Mouse (Mus musculus): ENCODE results near the gene Fam98c.
"Not testable (repeated sequence)": the region's sequence is repeated elsewhere in the genome, so short reads cannot be mapped to it uniquely, and the experiment has no call there.

Gene Fam98c

DNA sequence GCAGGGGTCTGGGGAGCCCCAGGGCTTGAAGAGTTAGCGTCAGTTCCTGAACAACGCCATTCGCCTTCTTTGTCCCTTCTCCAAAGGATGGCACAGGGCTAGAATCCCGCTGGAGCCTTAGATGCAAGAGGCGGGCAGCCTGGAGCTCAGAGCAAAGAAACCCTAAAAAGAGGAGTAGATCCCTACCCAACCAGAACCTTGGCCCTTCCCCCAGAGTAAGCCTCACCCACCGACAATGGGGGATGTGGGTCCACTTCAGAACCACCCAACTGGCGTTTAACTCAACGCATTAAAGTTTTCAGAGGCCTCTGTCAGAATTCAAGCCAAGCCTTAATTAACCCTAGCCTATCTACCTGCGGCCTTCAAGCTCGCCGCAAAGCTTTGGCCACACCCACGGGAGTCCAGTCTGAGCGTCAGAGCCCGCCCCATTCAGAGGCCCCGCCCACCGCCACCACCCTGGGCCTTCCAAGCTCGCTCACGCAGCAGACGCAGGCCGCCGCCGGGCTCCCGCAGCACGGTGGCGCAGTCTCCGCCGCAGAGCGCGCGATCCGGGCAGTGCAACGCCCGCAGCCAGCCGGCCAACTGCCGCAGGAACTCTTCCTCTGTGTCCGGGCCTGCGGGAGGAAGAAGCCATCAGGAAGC lies 717 bp downstream of the Fam98c start:
- DNase-seq: peak; percentile 93

DNA sequence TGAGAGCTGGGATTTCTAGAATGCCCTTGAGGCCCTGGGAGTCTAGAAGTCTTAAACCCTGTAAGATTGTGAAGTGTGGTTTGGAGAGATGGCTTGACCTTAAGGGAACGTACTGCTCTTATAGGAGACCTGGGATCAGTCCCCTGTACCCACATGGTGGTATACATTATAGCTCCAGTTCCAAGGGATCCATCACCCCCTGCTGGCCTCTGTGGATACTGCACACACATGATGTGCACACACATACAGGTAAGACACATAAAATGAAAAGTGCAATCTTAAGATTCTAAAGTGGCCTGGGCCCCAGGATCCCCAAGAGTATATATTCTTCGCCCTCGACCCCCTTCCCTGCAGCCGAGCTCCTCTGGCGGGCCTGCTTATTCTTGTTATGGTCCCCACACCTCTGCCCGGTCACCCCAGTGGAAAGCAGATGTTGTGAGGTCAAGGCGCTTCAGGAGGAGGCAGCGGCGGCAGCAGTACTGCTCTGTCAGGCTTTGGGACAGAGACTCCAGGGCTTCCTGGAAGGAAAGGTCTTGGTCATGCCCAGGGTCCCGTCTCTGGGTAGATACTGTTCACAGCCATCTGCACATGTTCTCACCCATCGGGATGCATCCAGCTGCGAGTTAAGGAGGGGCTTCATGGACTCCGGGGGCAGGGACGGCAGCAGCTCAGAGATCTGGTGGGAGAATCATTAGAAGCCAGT lies 1.9 kb downstream of the Fam98c start:
- DNase-seq: peak; percentile 49

GRCm38 (mm10) chr7:29151486-29151885 lies 4.5 kb downstream of the Fam98c start:
- no peak for DNase-seq

- DNase-seq: no peak
These were observed 7.3 kb downstream of the Fam98c start for GRCm38 (mm10) chr7:29148771-29149170.

GRCm38 (mm10) chr7:29146625-29147367 lies 9.2 kb downstream of the Fam98c start:
- no peak for DNase-seq

DNA sequence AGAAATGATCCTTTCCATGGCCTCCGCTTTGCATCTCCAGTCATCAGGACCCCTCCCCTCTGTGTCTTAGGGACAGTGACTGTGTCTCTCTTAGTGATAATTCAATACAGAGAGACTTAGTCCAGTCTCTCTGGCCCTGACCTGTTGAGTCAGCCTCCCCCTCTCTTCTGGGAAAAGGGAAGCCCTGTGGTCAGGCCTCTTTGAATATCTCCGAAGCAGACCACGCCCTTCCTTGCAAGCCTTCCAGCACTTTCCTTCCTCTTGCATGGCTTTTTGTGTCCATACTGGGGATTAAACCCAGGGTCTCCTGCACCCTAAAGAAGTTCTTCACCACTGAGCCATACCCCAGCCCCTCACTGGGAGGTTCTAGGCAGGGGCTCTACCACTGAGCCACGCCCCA lies 12.0 kb downstream of the Fam98c start:
- no peak for DNase-seq

GRCm38 (mm10) chr7:29141416-29141815 lies 14.6 kb downstream of the Fam98c start:
- DNase-seq: no peak

DNA sequence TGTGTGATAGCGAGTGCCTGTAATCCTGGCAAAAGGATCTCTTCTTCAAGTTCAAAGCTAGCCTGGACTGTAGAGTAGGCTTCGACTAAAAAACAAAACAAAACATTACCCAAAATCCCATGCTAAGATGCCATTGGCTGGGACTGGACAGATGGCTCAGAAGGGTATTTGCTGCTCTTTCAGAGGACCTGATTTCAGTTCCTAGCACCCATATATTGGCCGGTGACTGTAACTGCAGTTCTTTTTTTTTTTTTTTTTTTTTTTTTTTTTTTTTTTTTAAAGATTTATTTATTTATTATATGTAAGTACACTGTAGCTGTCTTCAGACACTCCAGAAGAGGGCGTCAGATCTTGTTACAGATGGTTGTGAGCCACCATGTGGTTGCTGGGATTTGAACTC lies 16.8 kb downstream of the Fam98c start:
- DNase-seq: not testable (repeated sequence)

DNA sequence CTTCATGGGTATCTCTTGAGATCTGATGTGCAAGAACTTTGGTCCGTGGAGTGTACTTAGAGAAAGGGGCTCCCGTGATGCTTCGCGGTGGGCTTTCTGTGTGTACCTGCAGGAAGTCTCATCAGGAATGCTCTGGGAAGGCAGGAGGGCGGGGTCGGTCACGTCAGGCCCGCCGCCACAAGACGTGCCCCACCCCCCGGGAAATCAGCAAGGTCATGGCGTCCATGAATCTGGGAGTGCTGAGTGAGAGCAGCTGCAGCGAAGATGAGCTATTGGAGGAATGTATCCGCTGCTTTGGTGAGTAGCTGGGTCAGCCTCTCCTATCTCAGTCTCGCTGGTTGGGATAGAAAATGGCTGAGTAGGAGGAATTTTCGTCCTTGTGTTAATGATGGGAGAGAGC lies 18.6 kb downstream of the Fam98c start:
- no peak for DNase-seq

DNA sequence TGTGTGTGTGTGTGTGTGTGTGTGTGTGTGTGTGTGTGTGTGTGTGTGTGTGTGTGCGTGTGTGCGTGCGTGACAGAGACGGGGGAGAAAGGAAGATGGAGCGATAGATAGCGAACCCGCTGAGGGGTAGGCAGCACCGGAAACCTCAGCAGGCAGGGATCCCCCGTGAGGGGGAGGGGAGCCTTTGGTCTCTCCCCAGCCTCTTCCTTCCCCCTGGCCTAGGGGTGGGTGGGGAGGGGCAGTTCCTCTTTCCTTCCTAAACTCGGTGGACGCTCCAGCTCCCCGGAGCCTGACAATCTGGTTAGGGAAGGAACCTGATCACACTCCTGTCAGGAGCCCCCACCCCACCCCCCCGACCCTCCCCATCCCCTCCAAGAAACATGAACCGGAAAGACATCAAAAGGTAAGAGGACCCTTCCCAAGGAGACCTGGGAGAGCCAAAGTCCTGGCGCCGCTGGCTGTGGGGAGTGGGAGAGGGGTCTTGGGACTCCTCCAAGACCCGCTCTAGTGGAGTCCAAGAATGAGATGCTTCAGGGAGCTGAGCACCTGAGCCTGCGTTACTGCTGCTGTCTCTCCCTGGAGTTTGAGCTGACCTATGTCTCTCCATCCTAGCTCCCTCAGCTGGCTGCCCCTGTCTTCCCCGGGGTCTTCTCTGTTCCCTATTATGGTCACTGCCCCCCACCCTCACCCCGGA lies 21.2 kb downstream of the Fam98c start, which contains the start of gene Rasgrp4:
Gene Rasgrp4 (plus strand): TSS at position 159 of the 694 bp plus-strand sequence.
- DNase-seq: no peak

- no peak for DNase-seq
These were observed 21.8 kb downstream of the Fam98c start for GRCm38 (mm10) chr7:29134230-29134629.

- DNase-seq: no peak
These were observed 27.3 kb downstream of the Fam98c start for GRCm38 (mm10) chr7:29128725-29129124.

- DNase-seq: peak; percentile 19
These were observed 29.7 kb downstream of the Fam98c start for GRCm38 (mm10) chr7:29126173-29126915.

DNA sequence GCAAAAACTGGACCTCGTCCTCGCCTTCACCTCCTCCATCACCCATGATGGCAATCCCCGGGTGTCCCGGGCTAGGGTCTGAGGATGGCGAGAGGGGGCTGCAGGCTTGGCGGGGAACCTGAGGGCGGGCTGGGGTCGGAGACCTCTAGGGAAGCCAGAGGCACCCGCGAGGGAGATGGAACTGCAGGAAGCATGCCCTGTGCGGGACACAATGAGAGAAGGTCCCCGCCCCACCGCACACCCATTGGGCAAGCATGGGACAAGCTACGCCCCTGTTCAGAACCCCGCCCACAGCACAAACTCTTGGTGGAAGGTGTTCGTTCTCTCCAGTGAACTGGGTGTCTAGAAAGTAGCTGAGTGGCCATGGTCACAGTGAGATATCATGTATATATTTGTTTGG lies 31.1 kb downstream of the Fam98c start, which contains the start of gene Ryr1:
Gene Ryr1 (minus strand): TSS at position 210 of the 400 bp plus-strand sequence.
- no peak for DNase-seq

DNA sequence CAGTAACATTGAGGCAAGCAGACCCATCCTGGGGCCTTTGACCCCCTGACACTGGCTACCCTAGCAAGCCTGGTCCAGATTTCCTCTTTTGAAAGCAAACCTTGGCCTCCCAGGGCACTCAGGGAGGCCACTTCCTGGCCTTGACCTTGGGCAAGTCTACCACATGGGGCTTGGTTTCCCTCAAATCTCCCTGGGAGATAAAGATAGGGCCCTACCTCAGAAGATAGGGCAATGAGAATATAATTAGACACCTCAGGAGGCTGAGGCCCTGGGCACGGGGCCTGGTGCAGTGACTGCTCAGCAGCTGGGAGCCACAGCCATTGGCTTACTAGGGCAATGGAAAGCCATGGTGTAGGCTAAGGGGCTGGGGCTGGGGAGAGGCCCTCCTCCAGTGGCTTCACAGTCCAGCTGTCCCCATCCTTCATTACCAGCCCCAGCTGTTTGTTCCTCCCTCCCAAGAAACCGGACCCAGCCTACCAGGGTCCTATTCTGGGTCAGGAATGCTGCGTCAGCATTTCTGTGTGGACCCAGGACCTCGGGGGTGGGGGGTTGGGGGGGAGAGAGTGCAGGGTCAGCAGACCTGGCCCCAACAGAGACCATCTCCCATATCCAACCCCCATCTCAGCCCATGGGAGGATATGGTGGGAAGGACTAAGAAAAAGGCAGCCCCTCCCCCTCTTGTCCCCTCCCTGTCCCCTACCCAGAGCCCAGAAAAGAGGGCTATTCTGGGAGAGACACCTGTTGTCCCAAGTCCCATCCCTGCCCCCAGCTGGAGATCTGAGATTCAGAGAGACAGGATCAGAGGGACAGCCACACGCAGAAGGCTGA lies 32.3 kb downstream of the Fam98c start:
- DNase-seq: no peak

DNA sequence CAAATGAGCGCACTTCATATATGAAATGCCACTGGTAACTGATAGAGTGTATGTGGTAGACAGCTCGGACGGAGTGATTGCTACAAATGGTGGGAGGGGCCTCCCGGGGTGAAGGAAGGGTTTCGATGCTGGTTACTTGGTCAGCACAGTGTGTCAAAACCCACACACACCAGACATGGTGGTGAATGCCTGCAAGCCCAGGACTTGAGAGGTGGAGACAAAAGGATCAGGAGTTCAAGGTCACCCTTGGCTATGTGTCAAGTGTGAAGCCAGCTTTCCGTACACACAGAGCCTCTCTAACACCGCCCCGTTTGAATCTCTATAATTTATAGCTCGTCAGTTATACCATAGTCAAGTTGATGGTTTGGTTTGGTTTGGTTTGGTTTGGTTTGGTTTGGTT lies 33.2 kb downstream of the Fam98c start:
- no peak for DNase-seq

DNA sequence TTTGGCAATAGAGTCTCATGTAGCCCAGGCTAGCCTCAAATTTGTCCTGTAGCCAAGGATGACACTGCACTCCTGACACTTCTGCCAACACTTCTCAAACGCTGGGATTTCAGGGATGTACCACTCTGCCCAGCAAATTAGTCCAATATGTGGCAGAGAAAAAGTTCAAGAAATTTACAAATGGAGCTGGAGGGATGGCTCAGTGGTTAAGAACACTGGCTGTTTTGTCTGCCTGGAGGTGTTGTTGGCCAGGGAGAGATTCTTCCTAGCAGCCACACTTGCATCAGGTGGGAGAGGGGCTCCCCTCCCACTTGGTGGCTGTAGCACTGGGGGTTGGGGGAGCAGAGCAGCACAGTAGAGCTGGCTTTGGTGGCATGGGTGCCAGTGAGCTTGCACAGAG lies 36.5 kb downstream of the Fam98c start:
- DNase-seq: no peak

DNA sequence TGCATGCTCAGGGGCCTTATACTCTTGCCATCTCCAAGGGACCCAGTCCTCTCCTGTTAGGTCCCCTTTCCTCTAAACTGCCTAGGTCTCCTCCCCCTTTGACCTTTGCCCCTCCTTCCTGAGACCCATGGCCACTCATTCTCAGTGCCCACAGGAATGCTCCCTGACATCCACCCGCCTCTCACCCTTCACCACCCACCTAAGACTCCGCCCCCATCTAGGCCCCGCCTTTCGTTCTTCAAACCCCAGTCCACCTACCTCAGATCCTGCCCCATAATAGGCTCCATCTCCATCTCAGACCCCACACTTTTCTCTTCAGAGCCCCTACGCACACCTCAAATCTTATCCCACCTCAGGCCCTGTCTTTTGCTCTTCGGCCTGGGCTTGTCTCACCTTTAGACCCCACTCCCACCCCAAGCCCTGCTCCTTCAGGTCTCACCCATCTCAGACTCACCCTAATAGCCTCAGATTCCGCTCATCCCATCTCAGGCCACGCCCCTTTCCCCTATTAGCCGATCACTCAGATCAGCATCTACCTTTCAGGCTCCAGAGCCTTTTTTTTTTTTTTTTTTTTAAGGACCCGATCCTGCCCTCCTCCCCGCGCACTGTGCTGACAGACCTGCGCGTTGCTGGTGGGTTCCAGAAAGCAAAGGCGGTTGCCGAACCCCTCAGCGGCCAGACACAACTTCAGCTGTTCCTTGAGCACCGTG lies 37.7 kb downstream of the Fam98c start:
- no peak for DNase-seq

DNA sequence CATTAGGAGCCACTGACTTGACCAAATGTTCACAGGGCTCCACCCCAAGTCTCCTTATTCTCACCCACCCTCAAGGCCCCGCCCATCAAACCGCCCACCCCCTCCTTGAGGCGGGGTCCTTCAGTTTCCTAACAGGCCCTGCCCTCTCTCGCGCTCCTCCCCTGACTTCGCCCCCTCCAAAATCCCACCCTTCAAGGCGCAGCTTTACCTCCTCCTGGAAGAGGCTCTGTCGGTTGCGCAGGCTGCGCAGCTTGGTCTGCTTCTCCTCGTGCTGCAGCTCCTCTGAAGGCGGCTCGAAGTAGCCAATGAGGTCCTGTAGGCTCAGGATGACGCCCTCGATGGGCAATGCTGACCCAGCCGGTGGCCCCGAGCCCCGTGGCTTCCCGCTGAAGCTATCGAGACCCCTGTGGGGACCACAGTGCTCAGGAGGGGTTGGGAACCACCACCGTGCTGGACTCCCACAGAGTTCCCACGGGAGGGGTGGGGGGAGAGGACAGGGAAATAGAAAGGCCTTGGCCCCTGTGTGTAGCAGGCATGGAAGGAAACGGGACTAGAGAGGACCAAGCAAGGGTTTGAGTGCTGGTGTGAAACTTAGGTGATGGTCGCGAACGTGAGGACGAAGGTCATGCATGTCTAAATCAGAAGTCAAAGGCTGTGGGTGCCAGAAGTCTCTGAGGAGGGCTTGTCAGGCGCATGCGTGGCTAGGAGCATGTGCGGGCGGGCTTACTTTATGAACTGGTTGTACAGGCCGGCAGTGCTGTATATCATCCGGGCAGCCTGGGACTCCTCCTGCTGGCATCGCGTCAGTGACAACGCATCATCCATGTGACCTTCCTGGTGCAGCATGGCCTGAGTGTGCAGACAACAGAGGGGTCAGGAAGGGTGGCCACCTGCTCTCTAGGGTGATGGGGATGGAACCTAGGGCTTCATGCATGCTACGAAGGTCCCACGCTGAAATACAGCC lies 46.8 kb downstream of the Fam98c start:
- peak; percentile 6 for DNase-seq
